Mouse (Mus musculus) urinary bladder, postnatal 0 days (tissue): ENCODE results near the gene Batf3. TPM values are rescaled to one million over a fixed set of nuclear protein-coding genes. Genes with fewer than 3 reads are reported as not detected.

Experiments used
- polyA plus RNA-seq: library from polyadenylated mRNA; unstranded; fragments of >200 nt; fragmentation: Nextera tagmentation; extraction: Ambion mirVana; gene quantifications from 2 replicates; pipeline ENCODE4 v1.2.1, GENCODE M21; 2015

Gene Batf3
- 2.2 TPM in 2 replicates for polyA plus RNA-seq

GRCm38 (mm10) chr1:191097802-191098747, at the start of gene Batf3:
Gene Batf3, plus strand, starts transcription at chr1:191097847.

GRCm38 (mm10) chr1:191062781-191063485, 34.7 kb upstream of the Batf3 start, which contains the start of the genes Tatdn3 and Nsl1:
Gene Tatdn3, minus strand, starts transcription at chr1:191062932.
Gene Nsl1, plus strand, starts transcription at chr1:191063012.

Other genes with a start within 250 kb of the Batf3 start
- 10.3 and 10.8 TPM in 2 replicates for gene Rps6kc1, start 186.1 kb upstream of the Batf3 start, polyA plus RNA-seq
- gene Angel2, start 172.7 kb upstream of the Batf3 start, polyA plus RNA-seq = 21.3 and 23.2 TPM in 2 replicates
- 3.5 and 4.7 TPM in 2 replicates for gene Vash2, start 118.6 kb upstream of the Batf3 start, polyA plus RNA-seq
- gene Flvcr1, start 71.7 kb upstream of the Batf3 start, polyA plus RNA-seq = 3.0 and 3.2 TPM in 2 replicates
- gene Spata45, start 61.2 kb upstream of the Batf3 start, polyA plus RNA-seq = not detected in 2 replicates
- 11.9 and 14.4 TPM in 2 replicates for gene Tatdn3, start 34.9 kb upstream of the Batf3 start, polyA plus RNA-seq
- 4.4 and 5.3 TPM in 2 replicates for gene Nsl1, start 34.8 kb upstream of the Batf3 start, polyA plus RNA-seq
- not detected in 2 replicates for gene Fam71a, start 67.0 kb downstream of the Batf3 start, polyA plus RNA-seq
- 7.1 and 8.4 TPM in 2 replicates for gene Atf3, start 120.2 kb downstream of the Batf3 start, polyA plus RNA-seq
- 186 TPM in 2 replicates for gene Nenf, start 220.3 kb downstream of the Batf3 start, polyA plus RNA-seq
- 5.1 and 5.7 TPM in 2 replicates for gene Tmem206, start 228.1 kb downstream of the Batf3 start, polyA plus RNA-seq